Mouse (Mus musculus): ENCODE measurements around the gene Large2.

GRCm38 (mm10) chr2:92395535-92395934 is 20.9 kb upstream of the Large2 start:
- TF ChIP-seq POLR2A (IDR thresholded peaks at IDR 0.05; ENCODE audit: low read depth, low read length): no peak
- no peak for TF ChIP-seq CTCF (IDR thresholded peaks at IDR 0.05; ENCODE audit: borderline replicate concordance, insufficient read depth, low read length)

Data from embryonic fibroblast, embryonic 13.5 days (primary cell).